ENCODE assay signal across 19 mouse cellular contexts in the genomic region with DNA sequence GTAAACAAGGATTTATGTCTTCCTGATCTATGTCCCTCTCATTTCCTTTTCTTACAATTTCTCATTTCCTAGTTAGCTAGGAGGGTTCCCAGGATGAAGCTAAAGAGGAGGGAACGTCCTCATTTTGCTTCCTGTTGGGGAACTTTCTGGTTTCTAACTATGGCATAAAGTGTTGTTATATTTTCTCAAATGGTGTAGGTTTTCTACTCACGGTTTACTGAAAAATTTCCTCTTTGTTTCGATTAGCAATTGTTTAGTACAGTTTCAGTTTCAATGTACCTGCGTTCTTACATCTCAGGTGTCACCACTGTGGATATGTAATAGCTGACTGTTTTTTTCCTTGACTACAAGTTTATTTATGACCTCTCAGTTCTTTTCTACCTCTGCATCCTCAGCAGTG. TPM values are rescaled to one million over a fixed set of nuclear protein-coding genes. Genes with fewer than 3 reads are reported as not detected.
"Had no signal": no experiment of that assay in that cellular context is flagged by ENCODE, and none has a peak within 500 bp of the region (broad histone marks: within the 10 kb centered on the region; RNA-seq: fewer than 3 reads in every experiment).

No protein-coding gene starts in this region.

- H3K9ac ChIP-seq: limb, embryonic 15.5 days; liver, embryonic 13.5 days; liver, postnatal 0 days; lung, embryonic 15.5 days had no signal

- H3K4me2 ChIP-seq: limb, embryonic 15.5 days; liver, embryonic 13.5 days; lung, embryonic 15.5 days had no signal

- H3K9me3 ChIP-seq: limb, embryonic 15.5 days; liver, embryonic 13.5 days; lung, embryonic 15.5 days; midbrain, embryonic 10.5 days had no signal

- H3K27me3 ChIP-seq: limb, embryonic 15.5 days; liver, embryonic 13.5 days; lung, embryonic 15.5 days had no signal

- H3K4me1 ChIP-seq: limb, embryonic 15.5 days had no signal

- H3K36me3 ChIP-seq: limb, embryonic 15.5 days; liver, embryonic 13.5 days; lung, embryonic 15.5 days; midbrain, embryonic 10.5 days had no signal

- H3K27ac ChIP-seq: layer of hippocampus, adult 2 months; limb, embryonic 15.5 days; liver, embryonic 13.5 days; lung, embryonic 15.5 days; midbrain, embryonic 10.5 days had no signal

- DNase-seq: kidney, adult 8-10 months; kidney, postnatal 36 days; liver, embryonic 13.5 days; liver, postnatal 0 days; lung, postnatal 14 days; right cerebral cortex, adult 18-20 months; thymus, adult 18-20 months; thymus, postnatal 14 days had no signal

- ATAC-seq: intestine, postnatal 0 days; liver, postnatal 0 days; midbrain, embryonic 16.5 days had no signal

- H3K4me3 ChIP-seq: layer of hippocampus, adult 2 months; limb, embryonic 15.5 days; liver, embryonic 13.5 days; lung, embryonic 15.5 days; midbrain, embryonic 10.5 days had no signal

RNA-seq across cellular contexts. Expression of a gene that starts 14.5 kb away (rescaled TPM):
- polyA plus RNA-seq: intestine, postnatal 0 days; kidney, embryonic 16.5 days; limb, embryonic 11.5 days; limb, embryonic 15.5 days; liver, embryonic 13.5 days; liver, postnatal 0 days; lung, embryonic 15.5 days; midbrain, embryonic 10.5 days; midbrain, embryonic 16.5 days; neural tube, embryonic 14.5 days; stomach, embryonic 14.5 days; urinary bladder, adult 2 months had no signal

RNA-seq across cellular contexts. Expression of a gene that starts 31.7 kb away (rescaled TPM):
- polyA plus RNA-seq: intestine, postnatal 0 days; kidney, embryonic 16.5 days; limb, embryonic 11.5 days; limb, embryonic 15.5 days; liver, embryonic 13.5 days; liver, postnatal 0 days; lung, embryonic 15.5 days; midbrain, embryonic 10.5 days; midbrain, embryonic 16.5 days; neural tube, embryonic 14.5 days; stomach, embryonic 14.5 days; urinary bladder, adult 2 months had no signal
